Mouse (Mus musculus): Measurements from ENCODE around the gene Casp3. TPM values are rescaled to one million over a fixed set of nuclear protein-coding genes. Genes with fewer than 3 reads are reported as not detected.

Gene Casp3
- total and polyA plus RNA-seq, 2 experiments, result 6.1 to 22.7 TPM

GRCm38 (mm10) chr8:46628645-46629044, 11.6 kb downstream of the Casp3 start:
- 100% methylated on average over 1 of the region's 1 CpGs for WGBS
- Histone ChIP-seq H3K79me2 (ENCODE audit: control insufficient read depth, insufficient read depth, low read length) (peaks cover 15% of the 10 kb centered on the region; the same call in 1 of the 2 replicates), H3K27me3 (ENCODE audit: control insufficient read depth, insufficient read depth, low read length) (no peaks in the 10 kb centered on the region), H3K4me1 (ENCODE audit: control insufficient read depth, insufficient read depth, low read length) (peaks cover 5% of the 10 kb centered on the region; the same call in 1 of the 2 replicates), H3K9ac (ENCODE audit: low read depth, low read length) (no peak overlapping the region), H3K27ac (replicated peaks; ENCODE audit: insufficient read depth, low read depth, low read length) (no peak overlapping the region), H3K36me3 (ENCODE audit: control insufficient read depth, insufficient read depth, low read length) (peaks cover 10% of the 10 kb centered on the region), H3K4me3 (ENCODE audit: insufficient read depth, low read depth, low read length) (no peak overlapping the region)
- DNase-seq (ENCODE audit: extremely low read depth, low read depth, low spot score), result no peak
- no peak for TF ChIP-seq CTCF (IDR thresholded peaks at IDR 0.05; ENCODE audit: low read depth, low read length)
- TF ChIP-seq POLR2A (IDR thresholded peaks at IDR 0.05; ENCODE audit: extremely low read depth, insufficient read depth, low read length), result no peak

GRCm38 (mm10) chr8:46630422-46630821, 13.3 kb downstream of the Casp3 start:
- peaks cover 19% of the 10 kb centered on the region for H3K36me3 ChIP-seq (ENCODE audit: control insufficient read depth, insufficient read depth, low read length)
- no peak overlapping the region for H3K4me3 ChIP-seq (ENCODE audit: insufficient read depth, low read depth, low read length)
- peaks cover 5% of the 10 kb centered on the region; the same call in 1 of the 2 replicates for H3K4me1 ChIP-seq (ENCODE audit: control insufficient read depth, insufficient read depth, low read length)
- WGBS, result 94% methylated on average over 3 of the region's 3 CpGs
- no peak for DNase-seq (ENCODE audit: extremely low read depth, low read depth, low spot score)
- H3K9ac ChIP-seq (ENCODE audit: low read depth, low read length), result no peak overlapping the region
- H3K27me3 ChIP-seq (ENCODE audit: control insufficient read depth, insufficient read depth, low read length), result no peaks in the 10 kb centered on the region
- no peak for TF ChIP-seq CTCF (IDR thresholded peaks at IDR 0.05; ENCODE audit: low read depth, low read length)
- TF ChIP-seq POLR2A (IDR thresholded peaks at IDR 0.05; ENCODE audit: extremely low read depth, insufficient read depth, low read length), result no peak
- peaks cover 13% of the 10 kb centered on the region; the same call in 1 of the 2 replicates for H3K79me2 ChIP-seq (ENCODE audit: control insufficient read depth, insufficient read depth, low read length)
- H3K27ac ChIP-seq (replicated peaks; ENCODE audit: insufficient read depth, low read depth, low read length), result no peak overlapping the region

GRCm38 (mm10) chr8:46630932-46631331, 13.8 kb downstream of the Casp3 start:
- peaks cover 20% of the 10 kb centered on the region for H3K36me3 ChIP-seq (ENCODE audit: control insufficient read depth, insufficient read depth, low read length)
- no peak for TF ChIP-seq CTCF (IDR thresholded peaks at IDR 0.05; ENCODE audit: low read depth, low read length)
- no peak for TF ChIP-seq POLR2A (IDR thresholded peaks at IDR 0.05; ENCODE audit: extremely low read depth, insufficient read depth, low read length)

GRCm38 (mm10) chr8:46639010-46639571, 22.0 kb downstream of the Casp3 start:
- no peak for TF ChIP-seq POLR2A (IDR thresholded peaks at IDR 0.05; ENCODE audit: extremely low read depth, insufficient read depth, low read length)
- peak; percentile 15; the same call in 1 of the 2 replicates for TF ChIP-seq CTCF (IDR thresholded peaks at IDR 0.05; ENCODE audit: low read depth, low read length)
- Histone ChIP-seq H3K36me3 (ENCODE audit: control insufficient read depth, insufficient read depth, low read length) (peaks cover 20% of the 10 kb centered on the region), H3K27ac (replicated peaks; ENCODE audit: insufficient read depth, low read depth, low read length) (0 out of 2 replicates have a peak overlapping the region, but pooled peaks have one; percentile 6), H3K79me2 (ENCODE audit: control insufficient read depth, insufficient read depth, low read length) (no peaks in the 10 kb centered on the region), H3K4me1 (ENCODE audit: control insufficient read depth, insufficient read depth, low read length) (peaks cover 3% of the 10 kb centered on the region; the same call in 1 of the 2 replicates), H3K4me3 (ENCODE audit: insufficient read depth, low read depth, low read length) (no peak overlapping the region), H3K27me3 (ENCODE audit: control insufficient read depth, insufficient read depth, low read length) (no peaks in the 10 kb centered on the region), H3K9ac (ENCODE audit: low read depth, low read length) (no peak overlapping the region)
- WGBS, result 22% methylated on average over 6 of the region's 6 CpGs
- DNase-seq (ENCODE audit: extremely low read depth, low read depth, low spot score), result peak; percentile 89

More at GRCm38 (mm10) chr8:46630932-46631331, 13.8 kb downstream of the Casp3 start:
- WGBS, result 87% methylated on average over 4 of the region's 4 CpGs
- H3K4me3 ChIP-seq (ENCODE audit: insufficient read depth, low read depth, low read length), result no peak overlapping the region
- H3K27ac ChIP-seq (replicated peaks; ENCODE audit: insufficient read depth, low read depth, low read length), result no peak overlapping the region
- peaks cover 3% of the 10 kb centered on the region; the same call in 1 of the 2 replicates for H3K4me1 ChIP-seq (ENCODE audit: control insufficient read depth, insufficient read depth, low read length)
- peaks cover 13% of the 10 kb centered on the region; the same call in 1 of the 2 replicates for H3K79me2 ChIP-seq (ENCODE audit: control insufficient read depth, insufficient read depth, low read length)
- H3K9ac ChIP-seq (ENCODE audit: low read depth, low read length), result no peak overlapping the region
- no peaks in the 10 kb centered on the region for H3K27me3 ChIP-seq (ENCODE audit: control insufficient read depth, insufficient read depth, low read length)
- DNase-seq (ENCODE audit: extremely low read depth, low read depth, low spot score), result no peak

- Histone ChIP-seq H3K27me3 (ENCODE audit: control insufficient read depth, insufficient read depth, low read length) (no peaks in the 10 kb centered on the region), H3K4me1 (ENCODE audit: control insufficient read depth, insufficient read depth, low read length) (peaks cover 3% of the 10 kb centered on the region; the same call in 1 of the 2 replicates), H3K4me3 (ENCODE audit: insufficient read depth, low read depth, low read length) (no peak overlapping the region), H3K9ac (ENCODE audit: low read depth, low read length) (no peak overlapping the region), H3K79me2 (ENCODE audit: control insufficient read depth, insufficient read depth, low read length) (no peaks in the 10 kb centered on the region), H3K36me3 (ENCODE audit: control insufficient read depth, insufficient read depth, low read length) (peaks cover 19% of the 10 kb centered on the region), H3K27ac (replicated peaks; ENCODE audit: insufficient read depth, low read depth, low read length) (0 out of 2 replicates have a peak overlapping the region, but pooled peaks have one; percentile 24)
- 78% methylated on average over 5 of the region's 5 CpGs for WGBS
- DNase-seq (ENCODE audit: extremely low read depth, low read depth, low spot score), result no peak
- TF ChIP-seq CTCF (IDR thresholded peaks at IDR 0.05; ENCODE audit: low read depth, low read length) (no peak), POLR2A (IDR thresholded peaks at IDR 0.05; ENCODE audit: extremely low read depth, insufficient read depth, low read length) (no peak)
Observed at GRCm38 (mm10) chr8:46639852-46640251, 22.8 kb downstream of the Casp3 start.

GRCm38 (mm10) chr8:46641272-46641671, 24.2 kb downstream of the Casp3 start:
- TF ChIP-seq POLR2A (IDR thresholded peaks at IDR 0.05; ENCODE audit: extremely low read depth, insufficient read depth, low read length) (no peak), CTCF (IDR thresholded peaks at IDR 0.05; ENCODE audit: low read depth, low read length) (no peak)
- H3K4me1 ChIP-seq (ENCODE audit: control insufficient read depth, insufficient read depth, low read length), result peaks cover 3% of the 10 kb centered on the region; the same call in 1 of the 2 replicates
- H3K4me3 ChIP-seq (ENCODE audit: insufficient read depth, low read depth, low read length), result no peak overlapping the region
- no peak overlapping the region for H3K27ac ChIP-seq (replicated peaks; ENCODE audit: insufficient read depth, low read depth, low read length)
- no peaks in the 10 kb centered on the region for H3K79me2 ChIP-seq (ENCODE audit: control insufficient read depth, insufficient read depth, low read length)
- H3K27me3 ChIP-seq (ENCODE audit: control insufficient read depth, insufficient read depth, low read length), result no peaks in the 10 kb centered on the region
- peaks cover 9% of the 10 kb centered on the region for H3K36me3 ChIP-seq (ENCODE audit: control insufficient read depth, insufficient read depth, low read length)
- DNase-seq (ENCODE audit: extremely low read depth, low read depth, low spot score), result no peak
- H3K9ac ChIP-seq (ENCODE audit: low read depth, low read length), result no peak overlapping the region
- WGBS, result 86% methylated on average over 5 of the region's 5 CpGs

Measured in liver, adult 2 months (tissue).